In genomic region chr1:58301073-58301472, GRCm38 (mm10) we compare ENCODE assay signal across 14 mouse cellular contexts. TPM values are rescaled to one million over a fixed set of nuclear protein-coding genes. Genes with fewer than 3 reads are reported as not detected.
"Had no signal": no experiment of that assay in that cellular context is flagged by ENCODE, and none has a peak within 500 bp of the region (broad histone marks: within the 10 kb centered on the region; RNA-seq: fewer than 3 reads in every experiment).

No protein-coding gene starts in this region.

- H3K36me3 ChIP-seq: limb, embryonic 10.5 days; liver, embryonic 15.5 days; midbrain, embryonic 10.5 days had no signal

- H3K4me3 ChIP-seq: limb, embryonic 10.5 days; liver, embryonic 15.5 days; midbrain, embryonic 10.5 days had no signal

- DNase-seq: kidney, adult 18-20 months; kidney, postnatal 10 days; lung, embryonic 14.5 days; lung, postnatal 10 days; lung, postnatal 4 days; midbrain, embryonic 14.5 days; right cerebral cortex, postnatal 14 days had no signal

- H3K27me3 ChIP-seq: liver, embryonic 15.5 days had no signal

- H3K9me3 ChIP-seq: limb, embryonic 10.5 days; liver, embryonic 15.5 days; midbrain, embryonic 10.5 days had no signal

- H3K27ac ChIP-seq: limb, embryonic 10.5 days; liver, embryonic 15.5 days; midbrain, embryonic 10.5 days had no signal

- H3K4me1 ChIP-seq: liver, embryonic 15.5 days had no signal

RNA-seq across cellular contexts. Expression of gene Aox2, which starts 22.9 kb away (rescaled TPM):
- total RNA-seq: layer of hippocampus, postnatal 14 days; left cerebral cortex, adult 18-20 months had no signal
- polyA plus RNA-seq: limb, embryonic 10.5 days; liver, embryonic 11.5 days; liver, embryonic 15.5 days; lung, embryonic 14.5 days; midbrain, embryonic 10.5 days; neural tube, embryonic 14.5 days had no signal
